Mouse (Mus musculus) spleen, adult 12 weeks (tissue): Measurements from ENCODE around the gene BC037034.

ENCODE experiments used
- DNase-seq: peaks from one replicate; pipeline ENCODE4 v3.0.0; 2022; ENCODE audit warnings: low spot score

The BC037034 gene

GRCm38 (mm10) chr5:138262001-138262400, 1.8 kb downstream of the BC037034 start:
- no peak for DNase-seq

GRCm38 (mm10) chr5:138260834-138261233, 3.0 kb downstream of the BC037034 start:
- no peak for DNase-seq

GRCm38 (mm10) chr5:138260051-138260450, 3.8 kb downstream of the BC037034 start:
- DNase-seq = no peak

- no peak for DNase-seq
These were observed 4.8 kb downstream of the BC037034 start for GRCm38 (mm10) chr5:138258993-138259392.

- no peak for DNase-seq
These were observed 5.3 kb downstream of the BC037034 start for GRCm38 (mm10) chr5:138258542-138258941.

GRCm38 (mm10) chr5:138258078-138258477, 5.8 kb downstream of the BC037034 start:
- no peak for DNase-seq

GRCm38 (mm10) chr5:138257585-138257978, 6.3 kb downstream of the BC037034 start:
- DNase-seq = no peak

- DNase-seq = no peak
These were observed 6.8 kb downstream of the BC037034 start for GRCm38 (mm10) chr5:138256966-138257584.

GRCm38 (mm10) chr5:138256094-138256467, 7.8 kb downstream of the BC037034 start:
- DNase-seq = no peak

GRCm38 (mm10) chr5:138255353-138256093, 8.3 kb downstream of the BC037034 start, which contains the start of gene Lamtor4:
Gene Lamtor4, plus strand, starts transcription at chr5:138255482.
- peak; percentile 83 for DNase-seq

- no peak for DNase-seq
These were observed 10.8 kb downstream of the BC037034 start for GRCm38 (mm10) chr5:138253061-138253460.

GRCm38 (mm10) chr5:138251144-138251543, 12.7 kb downstream of the BC037034 start:
- DNase-seq = no peak

GRCm38 (mm10) chr5:138241511-138241910, 22.3 kb downstream of the BC037034 start:
- DNase-seq = no peak

- DNase-seq = no peak
These were observed 29.6 kb downstream of the BC037034 start for GRCm38 (mm10) chr5:138234224-138234623.

GRCm38 (mm10) chr5:138233778-138234177, 30.1 kb downstream of the BC037034 start:
- no peak for DNase-seq

GRCm38 (mm10) chr5:138229511-138229910, 34.3 kb downstream of the BC037034 start:
- DNase-seq = no peak

GRCm38 (mm10) chr5:138228026-138228425, 35.8 kb downstream of the BC037034 start:
- DNase-seq = peak; percentile 11

- no peak for DNase-seq
These were observed 36.5 kb downstream of the BC037034 start for GRCm38 (mm10) chr5:138227367-138227766.

- no peak for DNase-seq
These were observed 37.3 kb downstream of the BC037034 start for GRCm38 (mm10) chr5:138226491-138226890.

GRCm38 (mm10) chr5:138225700-138226099, 38.1 kb downstream of the BC037034 start, which contains the start of gene Nxpe5:
Gene Nxpe5, plus strand, starts transcription at chr5:138225898.
- no peak for DNase-seq

- no peak for DNase-seq
These were observed 40.5 kb downstream of the BC037034 start for GRCm38 (mm10) chr5:138223287-138223686.

GRCm38 (mm10) chr5:138222111-138222510, 41.7 kb downstream of the BC037034 start:
- DNase-seq = peak; percentile 45

GRCm38 (mm10) chr5:138219864-138220263, 44.0 kb downstream of the BC037034 start:
- DNase-seq = no peak
